Mouse (Mus musculus): Measurements from ENCODE around the gene Pradc1.

Gene Pradc1

GRCm38 (mm10) chr6:85450140-85450539 is 1.6 kb downstream of the Pradc1 start:
- 33% methylated on average over 1 of the region's 1 CpGs for WGBS

- WGBS, result 84% methylated on average over 6 of the region's 6 CpGs
Observed at GRCm38 (mm10) chr6:85447351-85447750, 4.4 kb downstream of the Pradc1 start.

GRCm38 (mm10) chr6:85445286-85445685 is 6.5 kb downstream of the Pradc1 start:
- WGBS, result 85% methylated on average over 5 of the region's 5 CpGs

GRCm38 (mm10) chr6:85444266-85444965 is 7.4 kb downstream of the Pradc1 start:
- 88% methylated on average over 8 of the region's 8 CpGs for WGBS

GRCm38 (mm10) chr6:85443488-85444233 is 8.1 kb downstream of the Pradc1 start:
- 88% methylated on average over 3 of the region's 3 CpGs for WGBS

- WGBS, result 86% methylated on average over 4 of the region's 4 CpGs
Observed at GRCm38 (mm10) chr6:85441142-85441541, 10.6 kb downstream of the Pradc1 start.

GRCm38 (mm10) chr6:85436631-85437030 is 15.1 kb downstream of the Pradc1 start:
- 75% methylated on average over 6 of the region's 6 CpGs for WGBS

- 50% methylated on average over 1 of the region's 1 CpGs for WGBS
Observed at GRCm38 (mm10) chr6:85436204-85436603, 15.6 kb downstream of the Pradc1 start.

- 81% methylated on average over 5 of the region's 5 CpGs for WGBS
Observed at GRCm38 (mm10) chr6:85433865-85434264, 17.9 kb downstream of the Pradc1 start.

- under 1% methylated on average over 39 of the region's 39 CpGs for WGBS
Observed at GRCm38 (mm10) chr6:85431842-85432431, 19.8 kb downstream of the Pradc1 start, which contains the start of gene Smyd5. Smyd5 (plus strand) TSS chr6:85431989.

- WGBS, result 39% methylated on average over 8 of the region's 8 CpGs
Observed at GRCm38 (mm10) chr6:85431274-85431841, 20.4 kb downstream of the Pradc1 start.

- WGBS, result 35% methylated on average over 28 of the region's 28 CpGs
Observed at GRCm38 (mm10) chr6:85423836-85424379, 27.9 kb downstream of the Pradc1 start, which contains the start of gene Noto. Noto (plus strand) TSS chr6:85423886.

GRCm38 (mm10) chr6:85419150-85419549 is 32.6 kb downstream of the Pradc1 start:
- 87% methylated on average over 2 of the region's 2 CpGs for WGBS

GRCm38 (mm10) chr6:85415829-85416228 is 35.9 kb downstream of the Pradc1 start:
- WGBS, result 68% methylated on average over 3 of the region's 3 CpGs

GRCm38 (mm10) chr6:85410771-85411273 is 40.9 kb downstream of the Pradc1 start:
- WGBS, result 10% methylated on average over 13 of the region's 13 CpGs

- 15% methylated on average over 31 of the region's 31 CpGs for WGBS
Observed at GRCm38 (mm10) chr6:85409003-85409402, 42.8 kb downstream of the Pradc1 start.

GRCm38 (mm10) chr6:85403039-85403438 is 48.7 kb downstream of the Pradc1 start:
- 69% methylated on average over 10 of the region's 10 CpGs for whole genome bisulfite sequencing

GRCm38 (mm10) chr6:85402613-85403012 is 49.2 kb downstream of the Pradc1 start:
- 61% methylated on average over 2 of the region's 2 CpGs for WGBS

- WGBS, result 54% methylated on average over 5 of the region's 5 CpGs
Observed at GRCm38 (mm10) chr6:85399715-85400114, 52.1 kb downstream of the Pradc1 start.

GRCm38 (mm10) chr6:85397165-85397564 is 54.6 kb downstream of the Pradc1 start:
- WGBS, result 47% methylated on average over 1 of the region's 1 CpGs
